Mouse (Mus musculus) spleen, postnatal 14 days (tissue): Measurements from ENCODE around the gene Zbp1.

Experiments used
- DNase-seq, 2 experiments: peaks; one replicate each; pipeline ENCODE4 v3.0.0; 2021 to 2022; ENCODE audit warnings: low spot score in 2 of 2

The Zbp1 gene

DNA sequence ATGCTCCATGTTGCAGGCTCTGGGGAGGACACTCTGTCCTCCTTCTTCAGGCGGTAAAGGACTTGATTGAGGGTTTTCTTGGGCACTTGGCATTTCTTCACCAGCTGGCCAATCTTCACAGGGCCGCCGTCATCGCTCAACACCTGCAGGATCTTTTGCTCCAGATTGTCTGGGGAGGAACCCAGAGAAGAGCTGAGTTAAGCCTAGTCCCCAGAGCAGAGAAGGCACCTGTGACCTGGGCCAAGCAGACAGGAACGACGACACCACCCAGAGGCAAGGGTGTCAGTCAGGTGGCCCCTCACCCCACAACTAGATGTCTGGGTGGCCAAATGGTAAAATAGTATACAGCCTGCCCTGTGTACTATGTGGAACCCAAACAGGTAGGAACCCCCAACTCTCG, 1.9 kb downstream of the Zbp1 start:
- DNase-seq = peak in 1 of 2 experiments; percentile 5

DNA sequence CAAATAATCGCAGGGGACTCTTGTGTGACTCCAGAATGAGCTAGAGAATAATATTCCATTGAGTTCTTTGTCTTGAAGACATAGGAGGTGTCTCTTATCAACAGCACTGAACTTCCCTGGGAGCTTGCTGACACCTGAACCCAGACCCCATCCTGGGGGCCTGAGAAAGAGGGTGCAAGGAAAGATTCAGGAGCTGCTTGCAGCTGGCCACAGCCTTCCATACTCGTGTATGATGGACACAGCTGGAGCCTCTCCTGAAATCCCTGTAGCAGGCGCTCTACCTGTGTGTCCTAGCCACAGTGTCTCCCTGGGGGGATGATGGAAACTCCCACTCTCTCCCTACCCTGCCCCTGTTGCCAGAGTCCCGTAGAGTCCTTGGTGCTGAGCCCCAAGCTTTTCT, 6.5 kb downstream of the Zbp1 start:
- peak in 1 of 2 experiments; percentile 2 for DNase-seq

DNA sequence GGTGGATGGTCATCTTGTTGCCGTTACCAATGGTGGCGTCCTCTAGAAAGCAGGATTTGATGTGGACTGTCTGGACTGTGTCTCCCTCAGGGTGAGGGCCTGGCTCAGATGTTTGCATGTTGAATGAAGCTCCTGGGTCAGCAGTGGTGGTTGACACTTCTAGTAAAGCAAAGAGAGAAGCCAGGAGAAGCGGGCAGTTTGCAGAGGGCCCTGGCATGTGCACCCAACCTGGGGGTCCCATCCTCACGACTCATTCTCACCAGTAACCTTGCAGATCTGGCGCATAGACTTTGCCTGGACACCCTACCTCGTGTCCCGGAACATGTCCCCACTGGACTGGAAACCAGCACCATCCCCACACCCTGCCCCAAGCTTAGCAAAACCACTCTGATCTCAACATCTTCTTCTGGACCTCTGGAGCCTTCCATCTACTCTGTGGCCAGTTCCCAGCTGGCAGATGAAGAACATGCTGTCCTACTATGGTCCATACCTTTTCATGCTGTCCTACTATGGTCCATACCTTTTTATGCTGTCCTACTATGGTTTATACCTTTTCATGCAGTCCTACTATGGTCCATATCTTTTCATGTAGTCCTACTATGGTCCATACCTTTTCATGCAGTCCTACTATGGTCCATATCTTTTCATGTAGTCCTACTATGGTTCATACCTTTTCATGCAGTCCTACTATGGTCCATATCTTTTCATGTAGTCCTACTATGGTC, 9.5 kb downstream of the Zbp1 start:
- peak in 1 of 2 experiments; percentile 0 for DNase-seq

DNA sequence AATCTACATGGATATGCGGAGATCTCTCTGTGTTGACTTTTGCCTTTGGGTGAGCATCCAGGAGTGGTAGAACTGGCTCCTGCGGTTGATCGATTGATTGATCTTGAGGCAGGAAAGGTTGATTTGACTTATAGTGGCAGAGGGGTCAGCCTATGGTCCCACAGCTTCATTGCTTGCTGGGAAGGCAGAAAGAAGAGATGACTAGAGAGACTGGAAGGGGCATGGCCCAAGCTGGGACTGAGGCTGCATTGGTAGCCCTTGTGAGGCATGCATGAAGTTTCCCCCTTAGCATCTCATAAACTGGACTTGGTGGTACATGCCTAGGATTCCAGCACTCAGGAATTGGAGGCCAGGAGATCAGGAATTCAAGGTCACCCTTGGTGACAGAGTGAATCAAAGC, 11.7 kb downstream of the Zbp1 start:
- no peak for DNase-seq

DNA sequence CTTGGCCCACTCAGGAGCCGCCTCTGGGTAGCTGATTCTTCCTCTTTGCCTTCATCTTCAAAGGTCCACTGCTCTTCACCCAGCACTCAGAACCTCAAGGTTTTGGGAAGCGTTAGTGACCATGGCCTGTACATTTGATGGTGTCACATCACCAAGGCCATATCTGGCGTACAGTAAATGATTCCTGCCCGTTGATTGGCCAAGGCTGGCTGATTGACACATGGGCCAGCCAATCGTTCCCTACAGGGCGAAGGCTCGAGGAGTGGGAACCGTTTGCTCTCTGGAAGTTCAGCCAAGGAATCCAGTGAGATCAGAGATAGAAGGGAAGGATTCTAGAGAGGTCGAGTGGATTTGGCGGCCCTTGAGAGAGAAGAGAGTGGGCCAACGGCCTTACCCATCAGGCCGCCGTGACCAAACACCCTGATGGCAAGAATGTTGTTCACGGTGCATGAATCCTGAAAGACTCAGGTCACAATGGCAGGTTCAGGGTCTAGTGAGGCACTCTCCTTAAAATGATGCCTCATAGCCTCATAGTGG, 13.1 kb downstream of the Zbp1 start:
- DNase-seq = peak in 1 of 2 experiments; percentile 4

DNA sequence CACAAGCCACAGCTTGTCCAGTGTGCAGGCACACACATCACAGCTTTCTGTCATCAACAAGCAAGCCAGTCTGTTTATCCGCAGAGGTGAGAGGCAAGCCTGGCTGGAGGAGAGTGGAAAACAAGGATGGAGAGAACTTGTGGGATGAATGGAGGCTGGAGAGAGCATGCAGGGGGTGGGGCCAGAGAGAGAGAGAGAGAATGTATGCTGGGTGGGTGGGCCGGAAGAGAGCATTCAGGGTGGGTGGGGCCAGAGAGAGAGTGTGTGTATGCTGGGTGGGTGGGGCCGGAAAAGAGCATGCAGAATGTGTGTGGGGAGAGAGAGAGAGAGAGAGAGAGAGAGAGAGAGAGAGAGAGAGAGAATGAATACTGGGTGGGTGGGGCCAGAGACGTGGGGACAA, 14.1 kb downstream of the Zbp1 start:
- DNase-seq = no peak

DNA sequence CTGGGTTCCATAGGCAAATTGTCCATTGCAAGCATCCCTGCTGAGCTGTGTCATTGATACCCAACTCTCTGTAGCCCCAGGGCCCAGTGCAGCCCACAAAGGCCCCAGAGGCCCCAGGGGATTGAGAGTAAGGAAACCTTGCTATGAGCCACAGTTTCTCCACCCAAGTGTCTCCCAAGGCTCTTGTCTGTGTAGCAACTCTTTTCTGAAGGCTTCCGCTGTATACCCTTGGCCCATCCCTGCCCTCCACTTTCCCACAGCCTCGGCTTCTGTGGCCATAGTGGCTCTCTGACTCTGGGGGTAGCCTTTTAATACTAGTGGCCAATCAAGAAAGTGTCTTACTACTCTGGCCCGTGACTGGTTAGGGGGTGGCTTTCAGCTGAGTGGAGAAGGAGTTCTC, 15.0 kb downstream of the Zbp1 start:
- peak in 1 of 2 experiments; percentile 3 for DNase-seq

DNA sequence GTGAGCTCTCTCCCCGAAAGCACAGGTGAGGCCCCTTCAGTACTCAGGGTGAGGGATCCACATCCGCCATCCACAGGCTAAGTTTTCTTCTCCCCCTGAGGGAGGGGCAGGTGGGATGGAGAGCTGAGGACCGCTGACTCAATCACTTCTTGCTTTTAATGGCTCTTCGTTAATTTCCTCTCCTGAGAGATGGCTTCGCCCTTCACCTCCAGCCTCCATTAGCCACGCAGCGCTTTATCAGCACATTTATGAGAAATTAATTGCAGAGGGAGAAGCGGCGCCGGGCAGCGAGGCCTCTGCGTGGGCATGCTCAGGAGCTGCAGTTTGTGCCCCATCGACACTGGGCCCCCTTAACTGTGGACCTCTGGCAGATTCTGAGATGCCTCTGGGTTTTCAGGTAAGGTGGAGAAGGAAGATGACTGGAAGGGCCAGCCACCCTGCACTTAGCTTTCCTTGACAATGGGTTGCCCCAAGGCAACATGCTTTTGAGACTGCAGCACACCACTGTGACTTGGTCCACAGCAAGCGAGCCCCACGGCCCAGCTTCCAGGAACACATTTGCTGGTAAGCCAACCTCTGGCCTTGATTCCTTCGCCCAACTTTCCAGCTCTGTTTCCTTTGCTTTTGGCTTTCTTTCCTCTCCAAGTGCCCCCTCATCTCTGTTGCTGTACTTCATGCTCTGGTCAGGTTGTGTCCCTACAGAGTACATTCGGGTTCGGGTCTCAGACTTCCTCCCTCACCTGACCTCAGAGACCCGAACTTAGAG, 15.6 kb downstream of the Zbp1 start:
- DNase-seq = peak in 1 of 2 experiments; percentile 5

DNA sequence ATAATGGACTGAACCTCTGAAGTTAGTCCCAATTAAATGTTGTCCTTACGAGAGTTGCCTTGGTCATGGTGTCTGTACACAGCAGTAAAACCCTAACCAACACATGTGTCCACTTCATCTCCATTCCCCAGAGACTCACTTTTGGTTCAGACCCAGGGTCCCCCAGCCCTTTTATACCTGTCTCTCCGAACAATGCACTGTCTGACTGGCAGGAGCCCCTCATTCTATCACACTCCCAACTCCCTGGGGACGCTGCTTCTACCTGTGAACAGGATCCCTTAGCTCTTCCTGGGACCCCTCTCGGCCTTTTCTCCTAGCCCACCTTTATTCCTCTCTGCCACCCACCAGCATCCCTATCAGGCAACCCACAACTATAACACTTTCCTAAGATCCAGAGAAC, 23.9 kb downstream of the Zbp1 start:
- no peak for DNase-seq

DNA sequence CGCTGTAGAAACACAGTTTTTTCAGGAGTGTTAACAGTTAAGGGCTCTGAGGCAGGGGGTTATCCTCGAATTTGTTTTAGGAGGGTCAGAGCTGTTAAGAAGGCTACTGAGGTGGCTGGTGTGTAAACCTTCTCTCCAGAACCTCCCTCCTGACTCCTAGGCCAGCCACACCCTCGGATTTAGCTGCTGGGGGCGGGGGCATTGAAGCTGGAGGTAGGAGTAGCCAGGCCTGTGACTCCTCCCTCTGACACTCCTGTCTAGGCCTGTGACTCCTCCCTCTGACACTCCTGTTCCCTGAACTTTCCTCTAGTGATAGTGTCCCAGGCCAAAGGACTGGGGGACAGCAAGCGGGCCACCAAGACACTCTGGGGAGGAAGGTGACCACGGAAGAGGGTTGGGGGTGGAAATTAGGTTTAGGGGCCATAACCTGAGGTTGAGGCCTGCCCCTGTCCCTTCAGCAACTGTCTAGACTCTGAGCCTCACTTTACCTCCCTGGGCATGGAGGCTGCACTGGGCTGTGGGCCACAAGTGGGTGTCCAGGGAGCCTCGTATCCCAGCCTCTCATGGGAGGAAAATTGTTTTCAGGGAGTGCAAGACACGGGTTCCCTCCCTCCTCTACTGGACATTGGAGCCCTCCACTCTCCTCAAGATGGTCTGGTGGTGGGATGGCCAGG, 31.4 kb downstream of the Zbp1 start:
- DNase-seq = no peak

DNA sequence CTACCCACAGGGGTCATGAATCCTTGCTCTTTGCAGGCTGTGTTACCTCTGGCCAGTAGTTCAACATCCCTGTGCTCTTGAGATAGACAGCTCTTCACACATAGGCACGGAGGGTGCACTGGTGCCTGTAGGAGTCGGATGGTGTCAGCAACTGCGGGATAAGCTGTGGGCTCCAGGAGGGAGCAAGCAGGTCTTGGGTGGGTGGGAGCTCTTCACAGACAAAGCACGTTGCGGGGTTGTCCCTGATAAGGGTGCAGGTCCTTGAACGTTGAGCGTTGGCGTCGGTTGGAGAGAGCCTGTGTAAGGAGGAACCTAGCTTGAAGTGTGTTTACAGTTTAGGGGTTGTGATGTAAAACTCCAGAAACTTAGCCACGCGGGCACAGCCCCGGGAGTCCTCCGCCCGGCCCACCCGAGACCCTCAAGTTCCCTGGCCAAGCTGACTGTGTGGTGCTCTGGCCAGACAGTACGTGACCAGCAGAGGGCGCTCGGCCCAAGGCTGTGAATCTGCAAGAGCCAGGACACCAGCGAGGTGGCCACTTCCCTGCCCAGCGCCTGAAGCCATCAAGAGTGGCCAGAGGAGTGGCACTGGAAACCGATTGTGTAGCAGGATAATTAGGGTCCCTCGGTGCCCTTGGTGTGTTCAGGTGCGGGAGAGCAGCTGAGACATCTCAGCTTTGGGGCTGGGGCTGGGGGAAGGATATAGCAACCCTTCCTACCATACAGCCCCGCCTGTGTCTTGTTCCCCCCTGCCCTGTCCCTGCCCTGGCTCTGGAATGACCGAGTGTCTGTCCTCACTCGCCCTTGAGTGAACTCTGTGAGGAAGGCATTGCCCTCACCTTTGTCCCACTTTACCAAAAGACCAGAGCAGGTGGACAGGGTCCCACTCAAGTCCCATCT, 32.4 kb downstream of the Zbp1 start:
- peak; percentile 47 to 70 for DNase-seq

DNA sequence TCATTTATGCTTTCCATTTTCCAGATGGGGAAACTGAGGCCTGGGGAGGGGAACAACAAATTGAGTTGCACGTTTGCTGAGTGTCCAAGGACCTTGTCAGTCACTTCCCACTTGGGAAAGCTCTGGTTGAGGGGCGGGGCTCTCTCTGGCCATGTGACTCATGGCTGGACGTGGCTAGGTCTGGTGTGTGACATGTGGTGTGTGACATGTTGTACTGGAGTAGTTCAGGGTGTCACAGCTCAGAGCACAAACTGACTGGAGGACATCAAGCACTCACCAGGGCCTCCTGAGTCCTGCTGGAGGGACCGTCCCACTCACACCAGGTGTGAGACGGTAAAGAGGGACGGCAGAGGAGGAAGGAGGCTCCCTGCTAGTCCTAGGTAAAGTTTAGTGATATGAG, 33.4 kb downstream of the Zbp1 start:
- no peak for DNase-seq

DNA sequence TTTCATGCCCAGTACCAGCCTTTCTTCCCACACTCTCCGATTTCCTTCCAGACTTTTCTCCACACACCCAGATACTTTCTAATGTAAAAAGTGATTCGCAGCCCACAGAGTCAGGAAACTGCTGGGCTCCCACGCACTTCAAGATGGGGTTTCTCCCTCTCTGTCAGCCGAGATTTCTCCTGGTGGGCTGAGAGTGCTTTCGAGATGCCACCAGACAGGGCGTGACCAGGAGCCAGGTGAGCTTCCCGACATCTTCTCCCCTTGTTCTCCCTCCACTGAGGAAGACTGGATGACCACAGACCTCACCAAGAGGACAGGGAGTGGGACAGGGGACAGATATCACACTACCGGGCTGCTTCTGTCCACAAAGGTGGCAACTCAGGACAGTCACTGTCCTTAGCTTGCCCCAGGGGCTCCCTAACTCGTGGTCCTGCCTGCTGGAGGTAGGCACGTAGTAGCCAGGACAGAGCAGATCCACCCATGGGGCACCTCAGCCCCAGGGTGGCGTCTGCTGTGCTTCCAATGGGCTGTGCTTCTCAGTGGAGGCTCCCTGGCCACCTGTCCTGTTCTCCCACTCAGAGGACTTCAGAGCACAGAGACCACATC, 34.1 kb downstream of the Zbp1 start:
- DNase-seq = no peak

DNA sequence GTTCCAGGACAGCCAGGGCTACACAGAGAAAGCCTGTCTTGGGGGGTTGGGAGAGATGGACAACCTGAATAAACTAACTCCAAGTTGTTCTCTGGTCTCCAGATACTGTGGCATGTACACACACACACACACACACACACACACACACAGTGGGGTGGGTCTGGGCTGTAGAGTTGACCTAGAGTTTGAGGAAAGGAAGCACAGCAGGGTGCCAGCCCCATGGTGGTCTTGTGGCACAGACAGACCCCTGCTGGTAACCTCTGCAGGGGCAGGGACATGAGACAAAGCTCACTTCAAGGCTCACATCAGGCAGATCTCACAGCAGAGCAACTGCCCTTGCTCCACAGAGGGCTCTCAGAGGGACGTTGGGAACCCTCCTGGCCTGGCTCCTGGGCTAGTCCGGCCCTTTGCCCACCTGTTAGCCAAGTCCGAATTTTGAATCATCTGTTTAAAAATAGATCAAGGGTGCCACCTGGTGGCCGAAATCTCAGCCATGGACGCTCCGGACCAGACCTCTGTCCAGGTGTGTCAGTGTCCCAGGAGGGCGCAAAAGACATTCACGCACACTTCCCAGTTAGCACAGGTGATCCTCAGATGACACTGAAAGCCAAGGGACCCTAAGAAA, 34.8 kb downstream of the Zbp1 start:
- peak in 1 of 2 experiments; percentile 45 for DNase-seq

DNA sequence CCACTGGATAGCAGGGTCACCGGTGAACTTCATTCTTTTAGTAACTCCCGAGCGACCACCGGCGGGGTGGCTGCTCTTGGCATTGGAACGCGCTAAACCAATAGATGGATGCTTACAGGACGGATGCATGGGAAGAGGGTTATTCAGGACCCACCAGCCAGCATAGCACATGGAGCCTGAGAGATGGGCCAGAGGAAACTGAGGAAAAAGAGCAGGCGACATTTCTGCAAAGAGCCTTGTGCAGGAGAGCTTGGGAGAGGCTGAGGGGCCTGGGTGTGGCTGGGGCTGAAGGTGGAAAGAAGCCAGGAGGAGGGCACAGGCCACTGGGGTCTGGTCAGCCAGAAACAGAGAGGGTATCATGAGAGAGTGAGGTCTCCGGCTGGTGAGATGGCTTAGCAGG, 35.4 kb downstream of the Zbp1 start:
- DNase-seq = no peak

DNA sequence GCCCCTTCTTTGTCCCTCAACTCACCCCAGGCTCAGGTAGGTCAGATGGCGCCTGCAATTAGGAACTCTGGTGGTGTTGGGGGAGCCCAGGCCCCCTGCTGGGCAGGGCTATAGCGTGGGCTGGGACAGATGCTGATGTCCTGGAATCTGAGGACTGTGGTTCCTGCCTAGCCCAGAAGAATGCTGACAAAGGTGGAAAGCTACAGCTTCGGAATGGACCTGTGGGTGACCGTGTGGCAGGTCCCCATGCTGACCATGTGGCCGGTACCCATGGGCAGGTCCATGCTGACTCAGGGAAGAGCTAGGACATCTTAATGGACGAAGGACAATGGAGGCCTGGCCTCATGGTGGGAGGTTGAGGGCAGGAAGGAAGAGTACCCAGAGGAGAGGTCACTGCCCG, 35.9 kb downstream of the Zbp1 start:
- no peak for DNase-seq

DNA sequence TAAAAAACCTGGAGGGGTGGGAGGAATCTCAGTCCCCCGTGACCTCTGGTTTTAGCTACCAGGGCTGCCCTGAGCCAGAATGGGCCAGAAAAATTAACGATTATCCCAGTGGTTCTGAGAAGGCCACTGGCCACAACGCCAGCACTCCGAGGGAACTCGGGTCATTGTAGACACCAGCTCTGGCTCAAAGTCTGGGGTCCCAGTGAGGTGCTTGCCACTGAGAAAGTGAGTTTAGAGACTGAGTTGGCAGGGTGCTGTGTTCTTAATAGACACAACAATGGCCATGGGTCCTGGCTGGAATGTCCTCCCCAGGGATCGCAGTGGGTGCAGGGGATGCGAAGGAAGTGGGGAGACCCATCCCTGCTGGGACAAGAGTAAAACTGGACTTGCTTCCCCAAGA, 36.8 kb downstream of the Zbp1 start:
- no peak for DNase-seq

DNA sequence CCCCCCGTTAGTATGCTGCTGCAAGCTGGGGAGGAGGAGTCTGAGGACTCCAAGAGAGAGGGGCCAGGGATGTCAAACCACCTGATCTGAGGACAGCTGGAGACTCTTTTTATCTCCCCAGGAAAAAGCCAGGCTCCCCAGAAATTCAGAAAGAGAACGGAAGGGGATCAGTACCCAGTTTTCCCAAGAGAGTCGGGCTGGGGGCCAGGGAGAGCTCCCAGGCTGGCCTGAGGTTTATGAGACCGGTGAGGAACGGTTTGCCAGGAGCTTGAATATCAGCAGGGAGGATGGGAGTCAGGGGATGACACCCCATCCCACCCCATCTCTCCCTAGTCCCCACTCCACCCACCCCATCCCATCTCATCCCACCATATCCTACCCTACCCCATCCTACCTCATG, 37.2 kb downstream of the Zbp1 start:
- no peak for DNase-seq

DNA sequence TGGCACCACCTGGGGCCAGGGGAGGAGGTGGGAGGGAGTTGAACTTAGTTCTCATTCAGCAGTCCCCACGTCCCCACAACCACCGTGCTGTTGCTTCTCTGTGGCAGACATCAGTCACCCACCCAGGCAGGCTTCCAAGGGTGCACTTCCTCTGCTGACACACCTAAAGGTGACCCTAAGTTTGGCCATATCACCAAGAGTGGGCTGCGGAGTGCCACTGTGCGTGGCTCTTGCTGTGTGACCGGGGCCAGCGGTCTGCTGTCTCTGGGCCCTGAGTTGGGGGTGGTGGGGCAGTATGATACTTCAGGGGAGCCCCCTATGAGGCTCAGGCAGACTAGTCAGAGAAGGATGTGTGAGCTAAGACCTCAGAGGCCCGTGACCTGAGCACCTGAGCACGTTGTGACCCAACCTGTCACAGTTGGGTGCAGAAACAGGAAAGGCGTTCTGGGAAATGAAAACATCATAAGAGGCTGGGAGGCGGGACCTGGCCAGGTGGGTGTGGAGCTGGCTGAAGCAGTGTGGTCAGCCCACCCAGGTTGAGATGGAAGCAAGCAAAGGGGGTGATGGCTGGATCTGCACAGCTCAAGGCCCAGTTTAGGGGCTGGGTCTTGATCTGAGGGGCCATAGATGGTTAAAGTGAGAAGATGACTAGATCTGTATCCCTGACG, 37.9 kb downstream of the Zbp1 start:
- no peak for DNase-seq

DNA sequence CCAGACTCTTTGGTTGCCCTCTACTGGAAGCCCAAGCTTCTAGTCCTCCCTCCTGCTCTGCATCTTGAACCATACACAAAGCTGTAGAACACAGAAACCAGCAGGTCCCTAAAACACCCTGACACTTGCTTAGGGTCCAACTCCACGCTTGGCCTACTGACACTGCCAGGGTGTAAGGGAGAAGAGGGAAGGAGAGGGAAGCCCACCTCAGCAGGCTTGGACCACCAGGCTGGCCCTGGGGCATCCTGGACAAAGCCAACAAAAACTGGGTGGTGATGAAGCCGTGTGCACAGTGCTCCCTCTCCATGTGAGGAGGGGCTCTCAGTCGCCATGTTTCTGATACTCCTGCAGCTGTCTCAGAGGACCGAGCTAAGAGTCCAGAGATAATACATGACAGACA, 38.7 kb downstream of the Zbp1 start:
- DNase-seq = no peak
